Mouse (Mus musculus) CH12.LX (cell line): ENCODE results near the gene Syne3. TPM values are rescaled to one million over a fixed set of nuclear protein-coding genes. Genes with fewer than 3 reads are reported as not detected.
A peak's percentile ranks its signal among the peaks of the same experiment; 100 is the strongest.

ENCODE experiments used
- DNase-seq: peaks from one replicate; pipeline ENCODE4 v3.0.0-alpha.2; 2013; ENCODE audit errors: extremely low read depth
- H3K27ac ChIP-seq: 2 replicates; pipeline ENCODE4 v1.5.1; 2012; ENCODE audit warnings: low read depth, mild to moderate bottlenecking, control low read depth, moderate library complexity; ENCODE audit not compliant: insufficient read depth
- H3K27me3 ChIP-seq: replicated peaks from 2 replicates; pipeline ENCODE3; 2012; ENCODE audit warnings: inconsistent platforms
- H3K36me3 ChIP-seq, 2 experiments: replicated peaks in 1 of 2; 2 replicates each; pipeline versions ENCODE3 to v1.6.1; 2012; ENCODE audit warnings: inconsistent platforms in 1 of 2, low read length in 1 of 2, mild to moderate bottlenecking in 1 of 2, mixed read lengths in 1 of 2, moderate library complexity in 1 of 2; ENCODE audit not compliant: control insufficient read depth in 1 of 2, insufficient read depth in 1 of 2
- H3K4me1 ChIP-seq, 2 experiments: 2 replicates each; pipeline ENCODE4 v1.6.1; 2012; ENCODE audit warnings: inconsistent platforms in 1 of 2, moderate library complexity in 1 of 2; ENCODE audit not compliant: insufficient read depth in 2 of 2, control insufficient read depth in 1 of 2
- H3K4me2 ChIP-seq: 2 replicates; pipeline ENCODE4 v1.6.1; 2012; ENCODE audit warnings: low read depth, mild to moderate bottlenecking, control low read depth; ENCODE audit not compliant: poor library complexity, insufficient read depth, severe bottlenecking
- H3K4me3 ChIP-seq, 3 experiments: fragments of 150-350 bp in 1 of 3; sonication (generic) in 1 of 3; replicated peaks in 1 of 3; 2 replicates each; pipeline versions ENCODE3 to v1.5.1; 2011 to 2012; ENCODE audit warnings: low read depth in 2 of 3, low read length in 2 of 3, mild to moderate bottlenecking in 2 of 3, moderate library complexity in 2 of 3, control low read depth in 1 of 3, improper control_type of control experiment in 1 of 3, inconsistent platforms in 1 of 3, mixed read lengths in 1 of 3; ENCODE audit not compliant: poor library complexity in 1 of 3
- H3K79me2 ChIP-seq: replicated peaks from 2 replicates; pipeline ENCODE4 v1.6.1; 2012; ENCODE audit warnings: mild to moderate bottlenecking, moderate library complexity; ENCODE audit not compliant: control insufficient read depth, poor library complexity, insufficient read depth, severe bottlenecking; ENCODE audit errors: extremely low read depth
- H3K9ac ChIP-seq: 2 replicates; pipeline ENCODE4 v1.6.1; 2012; ENCODE audit warnings: low read depth, mild to moderate bottlenecking, control low read depth, moderate library complexity; ENCODE audit not compliant: insufficient read depth
- H3K9me3 ChIP-seq: replicated peaks from 2 replicates; pipeline ENCODE3; 2012; ENCODE audit warnings: low read length, inconsistent platforms, mixed read lengths
- BHLHE40 ChIP-seq: IDR thresholded peaks from 2 replicates; pipeline ENCODE4 v1.6.1; 2011; ENCODE audit warnings: mild to moderate bottlenecking, low read depth, low read length, improper control_type of control experiment
- CHD2 ChIP-seq: IDR thresholded peaks from 2 replicates; pipeline ENCODE4 v1.6.1; 2011; ENCODE audit warnings: low read length, improper control_type of control experiment
- CTCF ChIP-seq, 2 experiments: IDR thresholded peaks in 1 of 2; conservative IDR thresholded peaks in 1 of 2; 2 replicates each; pipeline ENCODE4 v1.5.1; 2011 to 2012; ENCODE audit warnings: low read depth in 2 of 2, low read length in 2 of 2, improper control_type of control experiment in 1 of 2, inconsistent platforms in 1 of 2, mild to moderate bottlenecking in 1 of 2, moderate library complexity in 1 of 2
- E2F4 ChIP-seq: IDR thresholded peaks from 2 replicates; pipeline ENCODE4 v1.6.1; 2011; ENCODE audit warnings: low read depth, low read length, improper control_type of control experiment; ENCODE audit not compliant: insufficient replicate concordance
- ELF1 ChIP-seq: IDR thresholded peaks from 2 replicates; pipeline ENCODE4 v1.6.1; 2014; ENCODE audit warnings: low read depth, mild to moderate bottlenecking, inconsistent platforms, low read length, improper control_type of control experiment
- EP300 ChIP-seq: IDR thresholded peaks from 2 replicates; pipeline ENCODE4 v1.6.1; 2011; ENCODE audit warnings: low read length, improper control_type of control experiment
- ETS1 ChIP-seq: conservative IDR thresholded peaks from 2 replicates; pipeline ENCODE4 v1.6.1; 2012; ENCODE audit warnings: low read depth, mild to moderate bottlenecking, inconsistent platforms, low read length, improper control_type of control experiment, moderate library complexity
- GABPA ChIP-seq: IDR thresholded peaks from 2 replicates; pipeline ENCODE4 v1.6.1; 2012; ENCODE audit warnings: low read depth, low read length, improper control_type of control experiment, inconsistent platforms; ENCODE audit not compliant: insufficient replicate concordance
- HCFC1 ChIP-seq: IDR thresholded peaks from 2 replicates; pipeline ENCODE4 v1.6.1; 2012; ENCODE audit warnings: low read depth, mild to moderate bottlenecking, inconsistent platforms, low read length, improper control_type of control experiment
- JUN ChIP-seq: IDR thresholded peaks from 2 replicates; pipeline ENCODE4 v1.6.1; 2011; ENCODE audit warnings: low read depth, mild to moderate bottlenecking, low read length, improper control_type of control experiment, moderate library complexity; ENCODE audit not compliant: insufficient read depth
- JUND ChIP-seq: conservative IDR thresholded peaks from 2 replicates; pipeline ENCODE4 v1.6.1; 2011; ENCODE audit warnings: low read depth, low read length, improper control_type of control experiment
- KAT2A ChIP-seq: IDR thresholded peaks from 2 replicates; pipeline ENCODE4 v1.6.1; 2012; ENCODE audit warnings: low read length, improper control_type of control experiment, inconsistent platforms; ENCODE audit not compliant: insufficient replicate concordance
- MAFK ChIP-seq: IDR thresholded peaks from 2 replicates; pipeline ENCODE4 v1.6.1; 2011; ENCODE audit warnings: low read length, improper control_type of control experiment; ENCODE audit not compliant: insufficient replicate concordance
- MAZ ChIP-seq: IDR thresholded peaks from 2 replicates; pipeline ENCODE4 v1.6.1; 2012; ENCODE audit warnings: low read depth, mild to moderate bottlenecking, inconsistent platforms, low read length, improper control_type of control experiment, moderate library complexity
- MEF2A ChIP-seq: IDR thresholded peaks from 2 replicates; pipeline ENCODE4 v1.6.1; 2014; ENCODE audit warnings: low read depth, mild to moderate bottlenecking, inconsistent platforms, low read length, improper control_type of control experiment, borderline replicate concordance
- MXI1 ChIP-seq: IDR thresholded peaks from 2 replicates; pipeline ENCODE4 v1.6.1; 2011; ENCODE audit warnings: mild to moderate bottlenecking, low read depth, low read length, improper control_type of control experiment
- MYC ChIP-seq: IDR thresholded peaks from 2 replicates; pipeline ENCODE4 v1.6.1; 2011; ENCODE audit warnings: low read depth, mild to moderate bottlenecking, improper control_type of control experiment, low read length
- NELFE ChIP-seq: IDR thresholded peaks from 2 replicates; pipeline ENCODE4 v1.6.1; 2011; ENCODE audit warnings: low read depth, low read length, improper control_type of control experiment
- NRF1 ChIP-seq: IDR thresholded peaks from 2 replicates; pipeline ENCODE4 v1.6.1; 2014; ENCODE audit warnings: low read depth, mild to moderate bottlenecking, inconsistent platforms, low read length, improper control_type of control experiment, moderate library complexity
- POLR2A ChIP-seq: IDR thresholded peaks from 2 replicates; pipeline ENCODE4 v1.6.1; 2011; ENCODE audit warnings: low read depth, mild to moderate bottlenecking, improper control_type of control experiment, low read length
- POLR2AphosphoS2 ChIP-seq: IDR thresholded peaks from 2 replicates; pipeline ENCODE4 v1.6.1; 2011; ENCODE audit warnings: low read depth, low read length, improper control_type of control experiment
- RAD21 ChIP-seq: IDR thresholded peaks from 2 replicates; pipeline ENCODE4 v1.6.1; 2011; ENCODE audit warnings: low read depth, mild to moderate bottlenecking, low read length, improper control_type of control experiment, moderate library complexity
- SIN3A ChIP-seq: IDR thresholded peaks from 2 replicates; pipeline ENCODE4 v1.6.1; 2012; ENCODE audit warnings: low read length, improper control_type of control experiment, inconsistent platforms
- SMC3 ChIP-seq: IDR thresholded peaks from 2 replicates; pipeline ENCODE4 v1.6.1; 2011; ENCODE audit warnings: low read depth, low read length, improper control_type of control experiment
- TBP ChIP-seq: conservative IDR thresholded peaks from 2 replicates; pipeline ENCODE4 v1.6.1; 2011; ENCODE audit warnings: low read depth, low read length, improper control_type of control experiment
- TCF12 ChIP-seq: IDR thresholded peaks from 2 replicates; pipeline ENCODE4 v1.6.1; 2014; ENCODE audit warnings: low read depth, mild to moderate bottlenecking, inconsistent platforms, low read length, improper control_type of control experiment
- UBTF ChIP-seq: IDR thresholded peaks from 2 replicates; pipeline ENCODE4 v1.6.1; 2012; ENCODE audit warnings: low read depth, mild to moderate bottlenecking, inconsistent platforms, low read length, improper control_type of control experiment, moderate library complexity
- USF1 ChIP-seq: IDR thresholded peaks from 2 replicates; pipeline ENCODE4 v1.6.1; 2014; ENCODE audit warnings: low read depth, mild to moderate bottlenecking, inconsistent platforms, low read length, improper control_type of control experiment
- USF2 ChIP-seq: conservative IDR thresholded peaks from 2 replicates; pipeline ENCODE4 v1.6.1; 2011; ENCODE audit warnings: low read depth, low read length, improper control_type of control experiment
- ZC3H11A ChIP-seq: IDR thresholded peaks from 2 replicates; pipeline ENCODE4 v1.6.1; 2012; ENCODE audit warnings: low read depth, mild to moderate bottlenecking, inconsistent platforms, low read length, improper control_type of control experiment
- ZKSCAN1 ChIP-seq: IDR thresholded peaks from 2 replicates; pipeline ENCODE4 v1.6.1; 2012; ENCODE audit warnings: low read depth, inconsistent platforms, low read length, improper control_type of control experiment, borderline replicate concordance
- ZMIZ1 ChIP-seq: IDR thresholded peaks from 2 replicates; pipeline ENCODE4 v1.6.1; 2012; ENCODE audit warnings: low read depth, mild to moderate bottlenecking, inconsistent platforms, low read length, improper control_type of control experiment
- dilution Hi-C: fragments of 300-500 bp; cut with MboI; formaldehyde crosslinking; loops from 2 replicates; pipeline ENCODE4 v1.14.3; 2020; ENCODE audit warnings: low sequenced_read_pairs; ENCODE audit not compliant: extremely low pct_unique_long_range_greater_than_20kb, extremely low pct_ligation_motif_present
- in situ Hi-C: fragments of 300-500 bp; cut with MboI; formaldehyde crosslinking; loops from 3 replicates; pipeline ENCODE4 v1.14.3; 2019; ENCODE audit warnings: low sequenced_read_pairs, low pct_ligation_motif_present, low pct_unique_long_range_greater_than_20kb, mixed read lengths
- polyA plus RNA-seq: library from polyadenylated mRNA; unstranded; fragments of >175 nt; gene quantifications from 2 replicates; pipeline ENCODE4 v1.2.1, GENCODE M21; 2012; ENCODE audit warnings: low read depth; ENCODE audit not compliant: insufficient read length
- total RNA-seq, 2 experiments: library from RNA; depleted of rRNA; stranded (reverse); fragments of 300-350 nt in 1 of 2; fragments of >200 nt in 1 of 2; gene quantifications; 2 replicates each; pipeline ENCODE4 v1.2.3; 2012 to 2014

Syne3 gene
- total and polyA plus RNA-seq, 3 experiments, result 5.3 to 18.7 (median 7.3) TPM

GRCm38 (mm10) chr12:105003158-105003557 is 6.5 kb downstream of the Syne3 start (continued):
- no peak for TF ChIP-seq USF2
- no peak for TF ChIP-seq POLR2A
- TF ChIP-seq NELFE, result no peak
- no peak for TF ChIP-seq RAD21
- TF ChIP-seq NRF1, result no peak

- H3K9me3 ChIP-seq, result no peaks in the 10 kb centered on the region
- H3K9ac ChIP-seq, result 0 out of 2 replicates have a peak overlapping the region, but pooled peaks have one; percentile 53
- H3K4me2 ChIP-seq, result peak overlapping the region; percentile 39
- peak overlapping the region; percentile 86 for H3K27ac ChIP-seq
- peaks cover 65 to 91% of the 10 kb centered on the region in 2 experiments for H3K4me1 ChIP-seq
- DNase-seq, result no peak
- in situ Hi-C loops, result loop anchor here (10.0 kb wide), 1 partner anchor 48 kb away; no protein-coding TSS in a partner anchor
- peaks cover 34% of the 10 kb centered on the region for H3K79me2 ChIP-seq
- no peak for TF ChIP-seq HCFC1
- no peak for TF ChIP-seq E2F4
- TF ChIP-seq POLR2AphosphoS2, result no peak
- TF ChIP-seq ELF1, result no peak
- TF ChIP-seq JUN, result no peak
- no peak for TF ChIP-seq USF2
- no peak for TF ChIP-seq UBTF
- no peak for TF ChIP-seq NRF1
- TF ChIP-seq MAZ, result no peak
- no peak for TF ChIP-seq JUND
- TF ChIP-seq RAD21, result peak; percentile 32
- no peak for TF ChIP-seq ZKSCAN1
- TF ChIP-seq TBP, result no peak
- no peak for TF ChIP-seq POLR2A
- TF ChIP-seq NELFE, result no peak
- TF ChIP-seq CHD2, result no peak
- TF ChIP-seq MYC, result no peak
- no peak for TF ChIP-seq ZMIZ1
- peak; percentile 53 for TF ChIP-seq SMC3
- TF ChIP-seq MAFK, result no peak
- TF ChIP-seq TCF12, result no peak
- peak; percentile 37 for TF ChIP-seq SIN3A
- TF ChIP-seq CTCF (conservative IDR thresholded peaks at IDR 0.05 in 1 of 2, IDR thresholded peaks at IDR 0.05 in 1 of 2; ENCODE audit: low read depth in 2 of 2, low read length in 2 of 2), result peak in 1 of 2 experiments; percentile 60; a peak in 2 of 4 replicates
- no peak for TF ChIP-seq ZC3H11A
- TF ChIP-seq EP300, result no peak
- no peak for TF ChIP-seq USF1
- no peak for TF ChIP-seq GABPA
- no peak for TF ChIP-seq KAT2A
- no peak for TF ChIP-seq MXI1
- TF ChIP-seq MEF2A, result no peak
- TF ChIP-seq BHLHE40, result no peak
- no peak for TF ChIP-seq ETS1
- no peaks in the 10 kb centered on the region for H3K27me3 ChIP-seq
- H3K4me3 ChIP-seq, result no peak overlapping the region
- peaks cover 0 to 20% of the 10 kb centered on the region in 2 experiments for H3K36me3 ChIP-seq
- dilution Hi-C loops, result no loop called here
Measured at GRCm38 (mm10) chr12:105002340-105003132, 7.1 kb downstream of the Syne3 start.
